Mouse (Mus musculus): Measurements from ENCODE around the gene Zc3h13. TPM values are rescaled to one million over a fixed set of nuclear protein-coding genes. Genes with fewer than 3 reads are reported as not detected.

Gene Zc3h13
- polyA plus RNA-seq, 1 experiment from 2014 or later, result 20.1 TPM

GRCm38 (mm10) chr14:75330621-75331020, 46.4 kb downstream of the Zc3h13 start:
- H3K27ac ChIP-seq, result no peak overlapping the region
- H3K9me3 ChIP-seq (replicated peaks), result no peaks in the 10 kb centered on the region
- H3K4me1 ChIP-seq, result no peaks in the 10 kb centered on the region
- H3K36me3 ChIP-seq, result peaks cover 60% of the 10 kb centered on the region
- H3K9ac ChIP-seq, result no peak overlapping the region
- no peak overlapping the region for H3K4me2 ChIP-seq
- ATAC-seq, result no peak
- no peak overlapping the region for H3K4me3 ChIP-seq
- 81% methylated on average over 6 of the region's 6 CpGs for WGBS (ENCODE audit: insufficient replicate concordance)
- H3K27me3 ChIP-seq (replicated peaks), result no peaks in the 10 kb centered on the region

GRCm38 (mm10) chr14:75334321-75334720, 50.1 kb downstream of the Zc3h13 start:
- Histone ChIP-seq H3K4me2 (no peak overlapping the region), H3K27me3 (replicated peaks) (no peaks in the 10 kb centered on the region), H3K9me3 (replicated peaks) (no peaks in the 10 kb centered on the region), H3K27ac (no peak overlapping the region), H3K4me1 (no peaks in the 10 kb centered on the region), H3K4me3 (no peak overlapping the region), H3K36me3 (peaks cover 74% of the 10 kb centered on the region), H3K9ac (no peak overlapping the region)
- no peak for ATAC-seq
- WGBS (ENCODE audit: insufficient replicate concordance), result 81% methylated on average over 4 of the region's 4 CpGs

- Histone ChIP-seq H3K36me3 (peaks cover 59% of the 10 kb centered on the region), H3K9me3 (replicated peaks) (no peaks in the 10 kb centered on the region), H3K4me1 (no peaks in the 10 kb centered on the region), H3K4me2 (no peak overlapping the region), H3K9ac (no peak overlapping the region), H3K4me3 (no peak overlapping the region), H3K27ac (no peak overlapping the region), H3K27me3 (replicated peaks) (no peaks in the 10 kb centered on the region)
- 84% methylated on average over 2 of the region's 2 CpGs for WGBS (ENCODE audit: insufficient replicate concordance)
- 0 out of 2 replicates have a peak, but pooled peaks have one; percentile 4 for ATAC-seq
Observed at GRCm38 (mm10) chr14:75337884-75338283, 53.7 kb downstream of the Zc3h13 start.

DNA sequence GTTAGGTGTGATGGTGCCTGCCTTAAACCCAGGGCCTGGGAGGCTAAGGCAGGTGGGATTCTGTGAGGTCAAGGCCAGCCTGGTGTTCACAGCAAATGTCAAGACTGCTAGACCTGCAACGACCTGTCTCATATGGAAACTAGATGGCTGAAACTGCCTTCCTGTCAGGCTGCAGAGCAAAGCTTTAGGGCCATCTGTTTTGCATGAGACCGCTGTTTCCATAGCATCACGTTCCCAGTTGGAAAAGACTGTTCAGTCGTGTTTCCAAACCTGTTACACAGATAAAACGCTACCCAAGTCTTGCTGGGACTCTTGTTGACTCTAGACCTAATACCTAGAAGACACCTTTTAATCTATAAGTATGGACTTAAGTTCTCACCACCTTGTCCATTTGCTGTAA, 61.9 kb downstream of the Zc3h13 start:
- H3K27me3 ChIP-seq (replicated peaks), result no peaks in the 10 kb centered on the region
- H3K9me3 ChIP-seq (replicated peaks), result no peaks in the 10 kb centered on the region
- 80% methylated on average over 5 of the region's 5 CpGs for WGBS (ENCODE audit: insufficient replicate concordance)
- no peak overlapping the region for H3K27ac ChIP-seq
- no peaks in the 10 kb centered on the region for H3K4me1 ChIP-seq
- ATAC-seq, result no peak
- H3K4me3 ChIP-seq, result no peak overlapping the region
- no peak overlapping the region for H3K4me2 ChIP-seq
- peaks cover 31% of the 10 kb centered on the region for H3K36me3 ChIP-seq
- no peak overlapping the region for H3K9ac ChIP-seq

- ATAC-seq, result no peak
- no peak overlapping the region for H3K9ac ChIP-seq
Observed at GRCm38 (mm10) chr14:75351626-75352025, 67.5 kb downstream of the Zc3h13 start.

DNA sequence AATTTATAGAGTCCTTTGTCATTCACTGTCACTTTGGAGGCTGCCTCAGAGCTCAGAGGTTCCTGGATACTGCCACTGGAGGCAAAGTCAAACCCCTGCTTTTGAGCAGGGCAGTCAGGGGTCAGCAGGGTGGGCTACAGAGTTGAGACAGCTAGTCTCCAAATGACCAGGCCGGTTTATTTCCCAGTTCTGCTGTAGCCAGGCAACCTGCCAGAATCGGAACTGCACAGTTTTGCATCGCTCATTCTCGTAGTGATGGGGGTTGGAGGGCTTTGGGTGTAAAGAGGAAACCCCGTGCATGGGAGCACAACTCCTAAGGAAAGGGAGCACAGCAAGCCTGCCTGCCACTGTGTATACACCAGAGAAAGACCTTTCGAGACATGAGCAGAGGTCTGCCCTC, 79.1 kb downstream of the Zc3h13 start:
- Histone ChIP-seq H3K4me3 (no peak overlapping the region), H3K4me2 (no peak overlapping the region), H3K4me1 (no peaks in the 10 kb centered on the region), H3K36me3 (no peaks in the 10 kb centered on the region), H3K27ac (no peak overlapping the region), H3K9ac (no peak overlapping the region), H3K27me3 (replicated peaks) (no peaks in the 10 kb centered on the region), H3K9me3 (replicated peaks) (no peaks in the 10 kb centered on the region)
- no peak for ATAC-seq
- 69% methylated on average over 6 of the region's 6 CpGs for WGBS (ENCODE audit: insufficient replicate concordance)

More at GRCm38 (mm10) chr14:75351626-75352025, 67.5 kb downstream of the Zc3h13 start:
- Histone ChIP-seq H3K4me1 (no peaks in the 10 kb centered on the region), H3K27me3 (replicated peaks) (no peaks in the 10 kb centered on the region), H3K27ac (no peak overlapping the region), H3K9me3 (replicated peaks) (no peaks in the 10 kb centered on the region), H3K36me3 (no peaks in the 10 kb centered on the region), H3K4me2 (no peak overlapping the region), H3K4me3 (no peak overlapping the region)
- 59% methylated on average over 4 of the region's 4 CpGs for WGBS (ENCODE audit: insufficient replicate concordance)

DNA sequence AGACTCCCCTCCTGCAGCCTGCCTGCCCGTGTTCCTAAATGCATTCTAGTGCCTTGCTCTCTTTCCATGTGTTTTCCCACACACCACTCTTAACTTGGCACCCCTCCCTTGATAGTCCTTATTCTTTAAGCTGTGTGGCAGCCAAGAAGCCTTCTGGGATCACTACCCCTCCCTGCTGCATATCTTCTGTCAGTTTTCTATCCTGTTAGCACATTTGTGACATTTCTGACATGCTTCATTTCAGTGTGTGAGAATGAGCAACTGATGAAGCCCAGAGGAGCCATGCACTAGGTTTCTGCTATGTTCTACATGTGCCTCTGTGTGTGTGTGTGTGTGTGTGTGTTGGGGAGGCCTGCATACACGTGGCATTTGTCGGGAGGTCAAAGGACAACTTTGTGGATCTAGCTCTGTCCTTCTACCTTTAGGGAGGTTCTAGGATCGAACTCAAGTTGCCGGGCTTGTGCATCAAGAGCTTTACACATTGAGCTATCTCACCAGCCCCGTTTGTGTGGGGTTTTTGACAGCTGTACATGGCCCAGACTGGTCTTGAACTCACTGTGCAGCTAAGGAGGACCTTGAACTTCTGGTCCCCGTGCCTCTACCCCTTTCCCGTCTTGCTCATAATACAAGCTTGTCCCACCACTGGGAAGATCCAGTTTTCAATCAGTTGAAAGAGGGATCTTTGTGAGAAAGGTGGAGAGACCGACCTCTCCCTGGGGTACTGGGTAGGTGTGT, 81.3 kb downstream of the Zc3h13 start:
- no peak overlapping the region for H3K9ac ChIP-seq
- 60% methylated on average over 9 of the region's 9 CpGs for WGBS (ENCODE audit: insufficient replicate concordance)
- no peak for ATAC-seq

GRCm38 (mm10) chr14:75366741-75367140, 82.6 kb downstream of the Zc3h13 start:
- Histone ChIP-seq H3K9me3 (replicated peaks) (no peaks in the 10 kb centered on the region), H3K27me3 (replicated peaks) (no peaks in the 10 kb centered on the region), H3K4me3 (no peak overlapping the region), H3K36me3 (no peaks in the 10 kb centered on the region), H3K4me2 (no peak overlapping the region), H3K4me1 (no peaks in the 10 kb centered on the region), H3K9ac (no peak overlapping the region), H3K27ac (no peak overlapping the region)
- no peak for ATAC-seq
- WGBS (ENCODE audit: insufficient replicate concordance), result 25% methylated on average over 11 of the region's 11 CpGs

More for the DNA sequence above, 81.3 kb downstream of the Zc3h13 start:
- Histone ChIP-seq H3K36me3 (no peaks in the 10 kb centered on the region), H3K27ac (no peak overlapping the region), H3K4me2 (no peak overlapping the region), H3K9me3 (replicated peaks) (no peaks in the 10 kb centered on the region), H3K4me1 (no peaks in the 10 kb centered on the region), H3K27me3 (replicated peaks) (no peaks in the 10 kb centered on the region), H3K4me3 (no peak overlapping the region)

DNA sequence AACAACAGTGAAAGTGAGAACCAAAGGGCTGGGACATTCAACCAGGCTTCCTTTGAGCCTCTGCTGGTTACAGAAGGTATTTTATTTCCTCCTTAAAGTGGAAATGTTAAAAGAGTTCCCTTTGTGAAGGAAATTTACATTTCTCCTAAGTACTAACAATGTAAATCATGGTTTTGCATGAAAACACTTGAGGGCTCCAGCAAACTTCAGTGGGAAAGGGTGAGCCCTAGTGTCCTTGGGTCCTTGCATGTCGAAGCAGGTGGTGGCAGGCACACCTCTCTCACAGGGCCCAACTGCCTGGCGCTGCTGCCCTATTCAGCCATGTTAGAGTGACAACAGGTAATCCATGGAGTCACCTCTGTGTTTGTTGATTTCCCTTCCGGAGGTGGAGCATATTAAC, 83.3 kb downstream of the Zc3h13 start:
- no peaks in the 10 kb centered on the region for H3K9me3 ChIP-seq (replicated peaks)
- H3K9ac ChIP-seq, result no peak overlapping the region
- no peak overlapping the region for H3K4me2 ChIP-seq
- no peak overlapping the region for H3K27ac ChIP-seq
- H3K4me3 ChIP-seq, result no peak overlapping the region
- no peaks in the 10 kb centered on the region for H3K36me3 ChIP-seq
- no peaks in the 10 kb centered on the region for H3K27me3 ChIP-seq (replicated peaks)
- H3K4me1 ChIP-seq, result no peaks in the 10 kb centered on the region
- no peak for ATAC-seq
- 26% methylated on average over 3 of the region's 3 CpGs for whole genome bisulfite sequencing (ENCODE audit: insufficient replicate concordance)

- no peaks in the 10 kb centered on the region for H3K27me3 ChIP-seq (replicated peaks)
- H3K4me2 ChIP-seq, result no peak overlapping the region
- no peak overlapping the region for H3K9ac ChIP-seq
- H3K4me1 ChIP-seq, result no peaks in the 10 kb centered on the region
- H3K36me3 ChIP-seq, result no peaks in the 10 kb centered on the region
- 77% methylated on average over 5 of the region's 5 CpGs for WGBS (ENCODE audit: insufficient replicate concordance)
- H3K4me3 ChIP-seq, result no peak overlapping the region
- no peaks in the 10 kb centered on the region for H3K9me3 ChIP-seq (replicated peaks)
- H3K27ac ChIP-seq, result no peak overlapping the region
- no peak for ATAC-seq
Observed at GRCm38 (mm10) chr14:75369880-75370279, 85.7 kb downstream of the Zc3h13 start.

DNA sequence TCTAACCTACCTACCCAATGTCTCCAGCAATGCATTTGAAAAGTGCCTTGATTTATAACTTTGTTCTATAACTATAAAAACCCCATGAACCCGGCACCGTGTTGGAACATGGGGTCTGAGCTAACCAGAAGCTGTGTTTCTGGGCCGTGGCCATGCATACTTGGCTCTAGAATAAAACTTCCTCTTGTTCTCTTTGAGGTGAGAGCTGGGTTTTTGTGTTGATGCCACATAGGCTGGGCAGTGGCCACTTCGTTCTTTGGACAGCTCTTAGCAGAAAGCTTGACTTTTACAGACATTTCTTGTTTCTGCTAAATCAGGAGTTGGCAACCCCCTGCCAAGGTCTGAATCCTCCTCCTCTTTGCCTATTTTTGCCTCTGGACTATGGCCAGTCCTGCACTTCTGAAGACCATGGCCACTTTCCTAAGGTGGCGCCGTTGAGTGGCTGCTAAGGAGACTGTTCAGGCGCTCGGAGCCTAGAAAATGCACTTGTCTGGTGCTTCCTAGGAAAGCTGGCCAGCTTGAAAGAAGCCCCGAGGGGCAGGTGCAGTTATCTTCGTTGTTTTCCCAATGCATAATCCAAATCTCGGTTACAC, 90.9 kb downstream of the Zc3h13 start:
- 56% methylated on average over 11 of the region's 11 CpGs for WGBS (ENCODE audit: insufficient replicate concordance)
- Histone ChIP-seq H3K27me3 (replicated peaks) (no peaks in the 10 kb centered on the region), H3K9me3 (replicated peaks) (no peaks in the 10 kb centered on the region), H3K4me2 (no peak overlapping the region), H3K4me3 (no peak overlapping the region), H3K36me3 (no peaks in the 10 kb centered on the region), H3K4me1 (no peaks in the 10 kb centered on the region), H3K9ac (no peak overlapping the region), H3K27ac (no peak overlapping the region)
- ATAC-seq, result no peak

DNA sequence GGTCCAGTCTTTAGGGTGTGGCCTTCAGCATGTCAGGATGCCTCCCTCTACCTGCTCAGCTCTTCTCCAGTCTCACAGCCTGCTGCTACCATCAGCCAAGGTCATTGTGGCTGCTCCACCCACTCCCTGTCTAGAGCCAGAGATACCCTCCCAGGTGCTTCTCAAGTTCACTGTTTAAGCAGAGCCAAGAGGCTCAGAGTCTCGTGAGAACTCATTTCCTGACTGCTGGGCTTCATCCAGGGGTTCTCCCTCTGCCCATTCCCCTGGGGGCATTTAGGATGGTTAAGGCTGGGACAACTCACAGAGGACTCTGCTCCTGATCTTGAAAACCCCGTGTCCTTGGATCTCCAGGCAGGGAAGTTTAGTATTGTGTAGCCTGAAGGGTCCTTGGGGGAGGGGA, 92.1 kb downstream of the Zc3h13 start:
- Histone ChIP-seq H3K9ac (no peak overlapping the region), H3K9me3 (replicated peaks) (no peaks in the 10 kb centered on the region), H3K36me3 (no peaks in the 10 kb centered on the region), H3K4me3 (no peak overlapping the region), H3K4me1 (no peaks in the 10 kb centered on the region), H3K4me2 (no peak overlapping the region), H3K27me3 (replicated peaks) (no peaks in the 10 kb centered on the region), H3K27ac (no peak overlapping the region)
- no peak for ATAC-seq
- 21% methylated on average over 2 of the region's 2 CpGs for whole genome bisulfite sequencing (ENCODE audit: insufficient replicate concordance)
